Mouse (Mus musculus): ENCODE data around the gene Apobec3.
A peak's percentile ranks its signal among the peaks of the same experiment; 100 is the strongest.

DNA sequence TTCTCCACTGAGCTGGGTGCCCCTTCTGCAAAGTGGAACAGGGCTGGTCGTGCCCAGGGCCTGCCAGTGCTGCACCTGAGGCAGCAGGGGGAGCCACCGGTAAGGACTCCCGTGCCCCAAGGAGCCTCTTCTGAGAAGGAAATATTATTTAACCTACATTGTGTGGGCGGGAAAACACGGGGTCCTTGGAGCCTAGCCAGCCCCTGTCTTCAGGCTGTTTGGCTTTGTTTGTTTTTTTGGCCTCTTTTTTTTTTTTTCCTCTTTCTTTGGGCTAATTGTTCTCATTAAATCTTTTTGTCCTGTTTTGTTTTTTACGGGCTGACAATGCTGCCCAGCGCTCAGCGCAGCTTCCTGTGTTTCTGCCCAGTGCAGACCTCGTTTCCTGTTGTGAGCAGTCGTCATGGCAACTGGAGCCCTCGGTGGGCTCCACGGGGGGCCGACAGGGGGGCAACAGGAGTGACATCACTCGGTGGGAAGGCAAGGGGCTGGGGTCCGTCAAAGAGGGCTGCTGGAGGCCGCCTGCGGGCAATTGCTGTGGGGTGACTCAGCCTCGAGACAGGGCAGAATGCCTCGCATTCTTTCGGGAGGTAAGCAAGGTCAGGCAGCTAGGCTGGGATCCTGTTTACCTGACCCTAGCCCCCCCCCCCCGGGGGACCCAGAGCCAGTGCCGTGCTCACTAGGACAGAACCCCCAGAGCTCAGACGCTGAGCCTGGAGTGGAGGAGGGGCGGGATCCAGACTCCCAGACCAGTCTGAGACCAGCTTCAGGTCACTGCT lies 59.0 kb downstream of the Apobec3 start:
- peak; percentile 60 for TF ChIP-seq CTCF (IDR thresholded peaks at IDR 0.05; ENCODE audit: low read depth)
- no peak; the same call in 1 of the 2 replicates for TF ChIP-seq EP300 (IDR thresholded peaks at IDR 0.05; ENCODE audit: low read depth)
